Mouse (Mus musculus): ENCODE results near the gene Slc9b2.

- TF ChIP-seq CTCF (IDR thresholded peaks at IDR 0.05; ENCODE audit: borderline replicate concordance, insufficient read depth, low read length) (no peak), POLR2A (IDR thresholded peaks at IDR 0.05; ENCODE audit: low read depth, low read length) (no peak)
Observed at GRCm38 (mm10) chr3:135298560-135298959, 8.9 kb upstream of the Slc9b2 start.

All from embryonic fibroblast, embryonic 13.5 days (primary cell).